Mouse (Mus musculus) cerebellum, adult 2 months (tissue): ENCODE measurements around the gene Rybp.

ENCODE experiments used
- CTCF ChIP-seq: fragments of 200-500 bp; IDR thresholded peaks from 2 replicates; pipeline ENCODE4 v1.5.1; 2011; ENCODE audit warnings: low read depth, mild to moderate bottlenecking, control low read depth, low read length, moderate library complexity, borderline replicate concordance; ENCODE audit not compliant: insufficient read depth
- POLR2A ChIP-seq: fragments of 200-500 bp; IDR thresholded peaks from 2 replicates; pipeline ENCODE4 v1.6.1; 2011; ENCODE audit warnings: low read length, control low read depth, borderline replicate concordance; ENCODE audit not compliant: insufficient read depth

DNA sequence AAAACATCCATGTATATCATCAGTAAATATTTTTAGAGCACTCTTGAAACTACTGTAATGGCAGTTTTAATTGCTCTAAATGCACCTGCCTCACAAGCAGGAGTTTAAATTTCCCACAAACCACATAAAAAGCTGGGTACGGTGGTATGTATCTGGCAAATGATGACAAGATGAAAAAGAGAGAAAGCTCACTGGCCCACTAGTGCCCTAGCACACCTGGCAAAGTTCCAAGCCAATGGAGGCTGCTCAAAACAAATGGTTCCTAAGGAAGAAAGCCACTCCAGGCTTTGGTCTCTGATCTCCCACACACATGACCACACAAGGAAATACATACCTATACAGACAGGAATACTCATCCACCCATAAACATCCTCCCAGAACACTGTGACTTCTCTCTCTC is 31.9 kb downstream of the Rybp start:
- no peak for TF ChIP-seq CTCF
- no peak for TF ChIP-seq POLR2A
